Mouse (Mus musculus): ENCODE measurements around the gene Tmem121b. TPM values are rescaled to one million over a fixed set of nuclear protein-coding genes. Genes with fewer than 3 reads are reported as not detected.

The Tmem121b gene
- polyA plus RNA-seq, 2 experiments = 0.21 to 0.52 TPM

- Histone ChIP-seq H3K4me1 (ENCODE audit: control insufficient read depth, insufficient read depth, low read length) (no peaks in the 10 kb centered on the region), H3K9me3 (ENCODE audit: control insufficient read depth, low read length) (no peaks in the 10 kb centered on the region), H3K27ac (replicated peaks; ENCODE audit: low read depth, low read length) (no peak overlapping the region), H3K9ac (ENCODE audit: low read depth, low read length, severe bottlenecking) (no peak overlapping the region), H3K4me2 (replicated peaks; ENCODE audit: low read depth, low read length, severe bottlenecking) (no peak overlapping the region), H3K36me3 (ENCODE audit: control insufficient read depth, insufficient read depth, low read length) (peaks cover 45% of the 10 kb centered on the region), H3K4me3 (replicated peaks; ENCODE audit: low read length) (no peak overlapping the region), H3K27me3 (ENCODE audit: control insufficient read depth, insufficient read depth, low read length) (no peaks in the 10 kb centered on the region)
- 78% methylated on average over 5 of the region's 5 CpGs for WGBS
- no peak for ATAC-seq (ENCODE audit: low FRiP score, low read depth)
- TF ChIP-seq POLR2A (IDR thresholded peaks at IDR 0.05; ENCODE audit: borderline replicate concordance, extremely low read depth, insufficient read depth, insufficient read length) = no peak
- DNase-seq (ENCODE audit: low spot score) = no peak
Measured at GRCm38 (mm10) chr6:120519647-120520046, 26.0 kb upstream of the Tmem121b start.

DNA sequence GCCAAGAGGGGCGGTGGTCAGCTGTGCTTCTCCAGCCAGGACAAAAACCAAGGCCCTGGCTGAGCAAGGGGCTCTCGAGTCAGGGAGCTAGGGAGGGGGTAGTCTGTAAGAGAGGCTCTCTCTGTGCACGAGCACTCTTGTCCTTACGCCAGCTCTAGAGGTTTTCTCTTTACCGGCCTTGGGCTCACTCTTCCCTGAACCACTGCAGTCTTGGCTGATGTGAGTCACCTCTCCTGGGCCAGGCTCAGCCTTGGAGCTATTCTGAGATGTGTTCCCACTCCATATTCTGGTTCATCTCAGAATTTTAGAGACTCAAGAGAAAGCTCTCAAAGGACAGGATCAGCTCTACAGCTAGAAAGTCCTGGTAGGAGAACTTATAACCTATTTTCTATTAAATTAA lies 23.7 kb upstream of the Tmem121b start:
- 92% methylated on average over 5 of the region's 5 CpGs for WGBS
- Histone ChIP-seq H3K36me3 (ENCODE audit: control insufficient read depth, insufficient read depth, low read length) (peaks cover 57% of the 10 kb centered on the region), H3K27me3 (ENCODE audit: control insufficient read depth, insufficient read depth, low read length) (no peaks in the 10 kb centered on the region), H3K4me3 (replicated peaks; ENCODE audit: low read length) (no peak overlapping the region), H3K4me1 (ENCODE audit: control insufficient read depth, insufficient read depth, low read length) (no peaks in the 10 kb centered on the region), H3K9ac (ENCODE audit: low read depth, low read length, severe bottlenecking) (no peak overlapping the region), H3K27ac (replicated peaks; ENCODE audit: low read depth, low read length) (no peak overlapping the region), H3K4me2 (replicated peaks; ENCODE audit: low read depth, low read length, severe bottlenecking) (no peak overlapping the region), H3K9me3 (ENCODE audit: control insufficient read depth, low read length) (no peaks in the 10 kb centered on the region)
- DNase-seq (ENCODE audit: low spot score) (no peak), ATAC-seq (ENCODE audit: low FRiP score, low read depth) (no peak)
- no peak for TF ChIP-seq POLR2A (IDR thresholded peaks at IDR 0.05; ENCODE audit: borderline replicate concordance, extremely low read depth, insufficient read depth, insufficient read length)

GRCm38 (mm10) chr6:120516879-120517278 lies 23.3 kb upstream of the Tmem121b start:
- H3K27ac ChIP-seq (replicated peaks; ENCODE audit: low read depth, low read length) = no peak overlapping the region
- ATAC-seq (ENCODE audit: low FRiP score, low read depth) (no peak), DNase-seq (ENCODE audit: low spot score) (no peak)
- WGBS = 98% methylated on average over 6 of the region's 6 CpGs
- H3K27me3 ChIP-seq (ENCODE audit: control insufficient read depth, insufficient read depth, low read length) = no peaks in the 10 kb centered on the region
- no peak for TF ChIP-seq POLR2A (IDR thresholded peaks at IDR 0.05; ENCODE audit: borderline replicate concordance, extremely low read depth, insufficient read depth, insufficient read length)
- peaks cover 56% of the 10 kb centered on the region for H3K36me3 ChIP-seq (ENCODE audit: control insufficient read depth, insufficient read depth, low read length)
- no peak overlapping the region for H3K4me2 ChIP-seq (replicated peaks; ENCODE audit: low read depth, low read length, severe bottlenecking)
- no peaks in the 10 kb centered on the region for H3K4me1 ChIP-seq (ENCODE audit: control insufficient read depth, insufficient read depth, low read length)
- no peak overlapping the region for H3K4me3 ChIP-seq (replicated peaks; ENCODE audit: low read length)
- no peak overlapping the region for H3K9ac ChIP-seq (ENCODE audit: low read depth, low read length, severe bottlenecking)
- H3K9me3 ChIP-seq (ENCODE audit: control insufficient read depth, low read length) = no peaks in the 10 kb centered on the region

- no peaks in the 10 kb centered on the region for H3K4me1 ChIP-seq (ENCODE audit: control insufficient read depth, insufficient read depth, low read length)
- no peak overlapping the region for H3K4me3 ChIP-seq (replicated peaks; ENCODE audit: low read length)
- no peak for ATAC-seq (ENCODE audit: low FRiP score, low read depth)
- no peak for TF ChIP-seq POLR2A (IDR thresholded peaks at IDR 0.05; ENCODE audit: borderline replicate concordance, extremely low read depth, insufficient read depth, insufficient read length)
- no peak for DNase-seq (ENCODE audit: low spot score)
- no peaks in the 10 kb centered on the region for H3K27me3 ChIP-seq (ENCODE audit: control insufficient read depth, insufficient read depth, low read length)
- no peaks in the 10 kb centered on the region for H3K9me3 ChIP-seq (ENCODE audit: control insufficient read depth, low read length)
- no peak overlapping the region for H3K9ac ChIP-seq (ENCODE audit: low read depth, low read length, severe bottlenecking)
- H3K36me3 ChIP-seq (ENCODE audit: control insufficient read depth, insufficient read depth, low read length) = peaks cover 54% of the 10 kb centered on the region
- WGBS = 89% methylated on average over 4 of the region's 4 CpGs
- no peak overlapping the region for H3K27ac ChIP-seq (replicated peaks; ENCODE audit: low read depth, low read length)
- no peak overlapping the region for H3K4me2 ChIP-seq (replicated peaks; ENCODE audit: low read depth, low read length, severe bottlenecking)
Measured at GRCm38 (mm10) chr6:120516422-120516821, 22.8 kb upstream of the Tmem121b start.

- H3K27me3 ChIP-seq (ENCODE audit: control insufficient read depth, insufficient read depth, low read length) = no peaks in the 10 kb centered on the region
- no peak for TF ChIP-seq POLR2A (IDR thresholded peaks at IDR 0.05; ENCODE audit: borderline replicate concordance, extremely low read depth, insufficient read depth, insufficient read length)
- peaks cover 56% of the 10 kb centered on the region for H3K36me3 ChIP-seq (ENCODE audit: control insufficient read depth, insufficient read depth, low read length)
- H3K9me3 ChIP-seq (ENCODE audit: control insufficient read depth, low read length) = no peaks in the 10 kb centered on the region
- ATAC-seq (ENCODE audit: low FRiP score, low read depth) (no peak), DNase-seq (ENCODE audit: low spot score) (no peak)
- 78% methylated on average over 6 of the region's 6 CpGs for WGBS
- H3K4me1 ChIP-seq (ENCODE audit: control insufficient read depth, insufficient read depth, low read length) = no peaks in the 10 kb centered on the region
- H3K4me3 ChIP-seq (replicated peaks; ENCODE audit: low read length) = no peak overlapping the region
- no peak overlapping the region for H3K4me2 ChIP-seq (replicated peaks; ENCODE audit: low read depth, low read length, severe bottlenecking)
- no peak overlapping the region for H3K27ac ChIP-seq (replicated peaks; ENCODE audit: low read depth, low read length)
- H3K9ac ChIP-seq (ENCODE audit: low read depth, low read length, severe bottlenecking) = no peak overlapping the region
Measured at GRCm38 (mm10) chr6:120511212-120511611, 17.6 kb upstream of the Tmem121b start.

DNA sequence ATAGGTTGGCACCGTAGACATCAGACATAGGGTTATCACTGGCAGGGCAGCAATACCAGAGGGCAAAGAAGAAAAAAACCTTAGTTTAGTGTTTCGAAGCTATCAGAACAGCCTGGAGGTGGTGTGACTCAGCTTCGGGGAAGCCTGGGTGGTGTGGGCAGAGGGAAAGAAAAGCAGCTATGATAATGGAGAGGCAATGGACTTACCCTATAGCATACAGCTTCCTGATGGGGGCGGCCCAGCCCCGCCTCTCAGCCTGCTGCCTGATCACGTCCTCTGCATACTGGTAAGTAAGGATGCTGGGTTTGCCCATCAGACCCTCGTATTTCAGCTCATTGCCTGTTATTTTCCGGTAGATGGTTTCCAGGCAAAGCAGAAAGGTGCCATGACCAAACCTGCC lies 16.8 kb upstream of the Tmem121b start:
- TF ChIP-seq POLR2A (IDR thresholded peaks at IDR 0.05; ENCODE audit: borderline replicate concordance, extremely low read depth, insufficient read depth, insufficient read length) = no peak
- H3K9me3 ChIP-seq (ENCODE audit: control insufficient read depth, low read length) = no peaks in the 10 kb centered on the region
- 86% methylated on average over 8 of the region's 8 CpGs for WGBS
- no peak for ATAC-seq (ENCODE audit: low FRiP score, low read depth)
- DNase-seq (ENCODE audit: low spot score) = no peak
- no peak overlapping the region for H3K9ac ChIP-seq (ENCODE audit: low read depth, low read length, severe bottlenecking)
- H3K4me3 ChIP-seq (replicated peaks; ENCODE audit: low read length) = no peak overlapping the region
- H3K27ac ChIP-seq (replicated peaks; ENCODE audit: low read depth, low read length) = no peak overlapping the region
- no peak overlapping the region for H3K4me2 ChIP-seq (replicated peaks; ENCODE audit: low read depth, low read length, severe bottlenecking)
- no peaks in the 10 kb centered on the region for H3K27me3 ChIP-seq (ENCODE audit: control insufficient read depth, insufficient read depth, low read length)
- H3K36me3 ChIP-seq (ENCODE audit: control insufficient read depth, insufficient read depth, low read length) = peaks cover 49% of the 10 kb centered on the region
- peaks cover 2% of the 10 kb centered on the region; the same call in 1 of the 2 replicates for H3K4me1 ChIP-seq (ENCODE audit: control insufficient read depth, insufficient read depth, low read length)
